Mouse (Mus musculus): ENCODE results near the gene Slc44a2.
A peak's percentile ranks its signal among the peaks of the same experiment; 100 is the strongest.
"Not testable (repeated sequence)": the region's sequence is repeated elsewhere in the genome, so short reads cannot be mapped to it uniquely, and the experiment has no call there.

The Slc44a2 gene

GRCm38 (mm10) chr9:21309150-21309741 is 11.3 kb upstream of the Slc44a2 start:
- no peak for DNase-seq

- DNase-seq: no peak
Observed at GRCm38 (mm10) chr9:21311695-21312094, 8.8 kb upstream of the Slc44a2 start.

- DNase-seq: no peak
Observed at GRCm38 (mm10) chr9:21312134-21312533, 8.4 kb upstream of the Slc44a2 start, which contains the start of gene Ap1m2. Ap1m2 (minus strand) TSS chr9:21312337.

GRCm38 (mm10) chr9:21313394-21313793 is 7.1 kb upstream of the Slc44a2 start:
- DNase-seq: peak; percentile 86

GRCm38 (mm10) chr9:21314367-21315140 is 5.9 kb upstream of the Slc44a2 start:
- no peak for DNase-seq

- DNase-seq: no peak
Observed at GRCm38 (mm10) chr9:21315421-21315820, 5.1 kb upstream of the Slc44a2 start.

- no peak for DNase-seq
Observed at GRCm38 (mm10) chr9:21316696-21317095, 3.8 kb upstream of the Slc44a2 start.

GRCm38 (mm10) chr9:21318792-21319191 is 1.7 kb upstream of the Slc44a2 start:
- DNase-seq: no peak

- DNase-seq: no peak
Observed at GRCm38 (mm10) chr9:21319503-21319902, 995 bp upstream of the Slc44a2 start.

GRCm38 (mm10) chr9:21320280-21320618 is 249 bp upstream of the Slc44a2 start:
- no peak for DNase-seq

- no peak for DNase-seq
Observed at GRCm38 (mm10) chr9:21321513-21321835, 976 bp downstream of the Slc44a2 start.

- DNase-seq: no peak
Observed at GRCm38 (mm10) chr9:21322211-21322916, 1.9 kb downstream of the Slc44a2 start.

- not testable (repeated sequence) for DNase-seq
Observed at GRCm38 (mm10) chr9:21322917-21323297, 2.4 kb downstream of the Slc44a2 start.

GRCm38 (mm10) chr9:21324269-21324668 is 3.8 kb downstream of the Slc44a2 start:
- no peak for DNase-seq

GRCm38 (mm10) chr9:21327569-21327968 is 7.1 kb downstream of the Slc44a2 start:
- no peak for DNase-seq

GRCm38 (mm10) chr9:21328041-21328440 is 7.5 kb downstream of the Slc44a2 start:
- DNase-seq: no peak

GRCm38 (mm10) chr9:21329041-21329440 is 8.5 kb downstream of the Slc44a2 start:
- no peak for DNase-seq

- no peak for DNase-seq
Observed at GRCm38 (mm10) chr9:21329699-21330289, 9.3 kb downstream of the Slc44a2 start.

GRCm38 (mm10) chr9:21331365-21332140 is 11.1 kb downstream of the Slc44a2 start:
- no peak for DNase-seq

- DNase-seq: no peak
Observed at GRCm38 (mm10) chr9:21332161-21333061, 11.9 kb downstream of the Slc44a2 start.

- DNase-seq: no peak
Observed at GRCm38 (mm10) chr9:21333523-21333922, 13.0 kb downstream of the Slc44a2 start.

GRCm38 (mm10) chr9:21334747-21335146 is 14.2 kb downstream of the Slc44a2 start:
- no peak for DNase-seq

Measured in cerebellum, adult 11 months (tissue).